Mouse (Mus musculus) stomach, postnatal 0 days (tissue): ENCODE measurements at regions not wholly inside any gene's neighbourhood (a gene's known extent, or its start where the extent isn't known, plus 50 kb on each side); places are given as distances from the start of the nearest gene placed in this dataset.

Experiments used
- CTCF ChIP-seq: IDR thresholded peaks from 2 replicates; pipeline ENCODE4 v1.5.1; 2016; ENCODE audit warnings: antibody characterized with exemption, low read depth, mild to moderate bottlenecking, moderate library complexity
- EP300 ChIP-seq: optimal IDR thresholded peaks from 2 replicates; pipeline ENCODE3; 2016; ENCODE audit warnings: antibody characterized with exemption

- no peak for TF ChIP-seq CTCF
- no peak for TF ChIP-seq EP300
Measured at GRCm38 (mm10) chr5:133389896-133390295, 709.6 kb upstream of the Castor2 start.
